Mouse (Mus musculus) layer of hippocampus, adult 9-10 months (tissue): ENCODE results near the gene Atg7.

Experiments
- DNase-seq: peaks from one replicate; pipeline ENCODE4 v3.0.0; 2022; ENCODE audit warnings: low spot score

The Atg7 gene

DNA sequence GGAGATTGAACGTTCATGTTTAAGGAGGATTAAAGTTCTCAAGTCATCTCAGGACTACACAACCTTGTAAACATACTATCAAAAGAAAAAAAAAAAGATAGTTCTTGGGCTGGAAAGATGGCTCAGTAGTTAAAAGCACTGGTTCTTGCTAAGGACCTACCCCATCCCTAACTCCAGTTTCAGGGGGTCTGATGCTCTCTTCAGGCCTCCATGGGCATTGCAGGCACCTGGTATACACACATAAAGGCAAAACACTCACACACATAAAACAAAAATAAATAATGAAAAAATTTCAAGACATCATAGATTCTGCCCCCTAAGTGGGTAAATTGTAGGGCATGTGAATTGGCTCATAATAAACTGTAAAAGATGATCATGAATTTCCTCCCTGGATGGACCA is 42.5 kb downstream of the Atg7 start:
- no peak for DNase-seq

DNA sequence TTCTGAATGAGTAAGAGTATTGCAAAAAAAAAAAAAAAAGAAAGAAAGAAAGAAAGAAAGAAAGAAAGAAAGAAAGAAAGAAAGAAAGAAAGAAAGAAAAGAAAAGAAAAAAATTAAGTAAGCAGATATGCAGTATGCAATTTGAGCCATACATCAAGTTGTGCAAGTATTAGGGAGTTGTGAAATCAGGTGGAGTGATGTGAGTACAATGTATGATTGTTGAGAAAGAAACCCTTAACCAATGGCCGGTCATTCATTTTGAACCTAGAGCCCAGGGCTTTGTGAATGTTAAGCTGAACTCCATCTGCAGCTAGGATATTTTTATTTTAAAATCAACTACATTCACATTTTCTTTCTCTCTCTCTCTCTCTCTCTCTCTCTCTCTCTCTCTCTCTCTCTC is 44.1 kb downstream of the Atg7 start:
- no peak for DNase-seq

DNA sequence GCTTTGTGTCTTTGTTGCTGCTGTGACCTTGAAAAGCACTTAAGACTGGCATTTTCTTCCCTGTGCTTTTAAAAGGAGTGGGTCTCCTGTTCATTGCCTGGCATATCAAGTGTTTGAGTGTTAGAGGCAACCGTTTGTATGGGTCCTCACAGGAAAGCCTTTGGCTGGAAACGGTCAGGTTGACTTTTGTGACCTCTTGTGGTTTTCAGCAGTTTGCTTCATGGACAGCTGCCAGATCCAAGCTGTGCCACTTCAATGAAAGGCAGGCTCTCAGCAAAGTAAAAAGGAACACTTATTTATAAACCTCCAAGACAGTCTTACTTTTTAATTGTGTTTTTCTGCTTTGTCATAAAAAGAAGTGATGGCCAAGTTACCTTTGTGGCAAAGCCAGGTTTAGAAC is 47.8 kb downstream of the Atg7 start:
- no peak for DNase-seq

DNA sequence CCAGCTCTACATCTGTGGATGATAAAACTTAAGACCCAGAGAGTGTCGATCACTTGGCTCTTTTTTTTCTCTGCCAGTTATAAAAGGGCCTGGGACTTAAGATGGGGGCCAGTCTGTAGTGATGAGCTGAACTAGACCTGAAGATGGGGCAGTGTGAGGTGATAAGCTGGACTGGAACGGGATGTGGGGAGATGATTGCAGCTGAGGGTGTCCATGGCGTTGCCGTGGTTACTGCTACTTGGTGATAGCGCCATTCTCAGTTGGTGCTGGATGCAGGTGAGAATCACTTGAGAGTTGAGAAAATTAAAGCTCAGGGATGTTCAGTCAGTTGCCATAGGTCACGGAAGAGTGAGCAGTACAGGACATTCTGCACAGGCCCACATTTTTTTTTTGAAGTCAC is 48.6 kb downstream of the Atg7 start:
- no peak for DNase-seq

DNA sequence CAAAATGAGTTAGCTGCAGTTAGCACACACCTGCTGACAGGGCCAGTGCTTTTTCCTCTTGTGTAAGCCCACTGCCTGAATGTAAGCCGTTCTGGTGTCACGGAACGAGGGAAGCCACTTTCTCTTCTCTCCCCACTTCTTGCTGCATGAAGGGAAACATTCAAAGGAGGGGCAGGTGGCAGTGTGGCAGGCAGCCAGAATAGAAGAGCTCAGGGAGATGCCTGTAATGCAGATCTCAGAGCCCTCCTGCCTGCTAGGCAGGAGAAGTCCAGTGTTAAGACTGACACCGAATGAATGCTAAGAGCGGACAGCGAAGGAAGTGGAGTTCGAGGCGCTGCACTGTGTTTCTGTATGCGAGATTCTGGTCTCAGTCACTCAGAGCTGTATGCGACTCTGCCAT is 49.8 kb downstream of the Atg7 start:
- no peak for DNase-seq

DNA sequence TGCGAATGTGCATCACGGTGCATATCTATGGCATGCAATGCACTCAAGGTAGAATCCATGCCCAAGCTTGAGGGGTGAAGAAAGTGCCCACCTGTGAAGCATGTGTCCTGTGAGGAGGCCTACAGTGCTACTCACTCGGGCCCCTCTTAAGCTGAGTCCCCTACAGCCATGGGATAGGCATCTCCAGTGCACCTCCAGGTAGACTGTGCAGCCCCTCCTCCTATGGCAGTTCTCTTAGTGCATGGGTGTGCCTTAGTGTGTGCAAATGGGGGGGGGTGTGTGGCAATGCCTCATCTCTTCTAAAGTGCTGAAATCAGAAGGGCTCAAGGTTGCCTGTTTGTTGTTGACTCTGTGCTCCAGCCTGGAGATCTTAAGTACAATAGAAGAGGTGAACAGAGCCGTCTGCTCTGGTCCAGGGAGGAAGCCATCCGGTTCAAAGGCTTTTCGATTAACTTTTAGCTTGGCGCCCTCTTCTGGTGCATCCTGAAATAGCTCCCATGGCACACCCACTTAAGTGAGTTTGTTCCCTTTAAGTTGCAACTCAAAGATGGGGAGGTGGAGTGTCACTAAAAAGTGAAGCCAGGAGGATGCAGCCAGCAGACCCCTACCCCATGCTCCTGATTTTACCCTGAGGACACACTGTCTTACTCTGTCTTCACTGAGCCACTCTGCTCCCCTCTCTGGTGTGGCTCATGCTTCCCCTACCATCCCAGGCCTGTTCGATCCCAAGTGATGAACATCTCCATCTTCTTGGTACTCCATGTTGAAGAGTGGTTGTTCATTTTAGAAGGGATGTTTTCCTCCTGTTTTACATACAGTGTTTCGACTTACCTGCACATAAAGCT is 55.0 kb downstream of the Atg7 start:
- DNase-seq = peak; percentile 65

DNA sequence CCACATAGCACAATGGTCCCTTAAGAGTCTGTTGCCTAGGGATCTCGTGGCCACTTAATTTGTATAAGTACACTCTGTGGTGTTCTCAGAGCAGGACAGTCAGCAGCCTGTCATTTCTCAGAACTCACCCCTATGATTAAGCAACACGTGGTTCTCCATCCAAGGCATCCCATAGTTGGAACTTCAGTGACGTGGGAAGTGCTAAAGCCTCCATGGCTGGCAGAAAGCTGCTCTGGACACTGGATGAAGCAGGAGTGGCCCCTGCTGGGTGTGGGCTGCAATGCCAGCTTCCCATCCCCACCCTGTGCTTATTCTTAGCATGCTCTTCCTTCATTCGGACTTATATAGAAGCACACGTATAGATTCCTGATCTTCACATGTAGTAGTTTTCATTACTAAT is 55.7 kb downstream of the Atg7 start:
- no peak for DNase-seq

DNA sequence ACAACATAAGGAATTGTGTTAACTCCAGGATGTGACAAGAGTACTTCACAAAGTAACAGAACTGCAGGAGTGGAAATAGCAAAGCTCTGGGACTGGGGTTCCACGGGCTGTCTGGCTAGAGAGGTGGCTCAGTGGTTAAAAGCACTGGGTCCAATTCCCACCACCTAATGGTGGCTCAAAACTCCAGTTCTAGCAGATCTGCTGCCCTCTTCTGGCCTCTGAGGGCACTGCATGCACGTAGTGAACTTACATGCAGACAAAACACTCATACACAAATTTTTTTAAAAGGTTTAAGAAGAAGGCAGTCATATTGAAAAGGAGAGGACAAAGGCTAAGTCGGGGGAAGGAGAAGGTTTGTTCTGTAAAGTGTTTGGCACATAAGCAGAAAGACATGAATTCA is 57.8 kb downstream of the Atg7 start:
- DNase-seq = no peak

DNA sequence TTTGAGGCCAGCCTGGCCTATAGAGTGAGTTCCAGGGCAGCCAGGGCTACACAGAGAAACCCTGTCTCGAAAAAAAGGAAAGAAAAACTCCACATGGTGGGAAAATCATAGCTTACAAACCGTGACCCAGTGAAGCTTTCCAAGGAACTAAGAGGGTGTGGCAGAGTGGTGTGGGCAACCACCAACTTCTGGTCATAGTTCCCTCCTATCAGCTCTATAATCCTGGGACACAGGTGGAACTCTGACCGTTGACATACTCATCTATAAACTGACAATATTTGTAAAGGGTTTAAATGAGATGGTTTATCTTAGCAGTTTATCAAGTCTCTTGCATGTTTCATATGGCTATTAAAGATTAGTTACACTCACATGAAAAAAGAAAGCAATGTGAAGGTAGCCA is 64.1 kb downstream of the Atg7 start:
- DNase-seq = no peak

DNA sequence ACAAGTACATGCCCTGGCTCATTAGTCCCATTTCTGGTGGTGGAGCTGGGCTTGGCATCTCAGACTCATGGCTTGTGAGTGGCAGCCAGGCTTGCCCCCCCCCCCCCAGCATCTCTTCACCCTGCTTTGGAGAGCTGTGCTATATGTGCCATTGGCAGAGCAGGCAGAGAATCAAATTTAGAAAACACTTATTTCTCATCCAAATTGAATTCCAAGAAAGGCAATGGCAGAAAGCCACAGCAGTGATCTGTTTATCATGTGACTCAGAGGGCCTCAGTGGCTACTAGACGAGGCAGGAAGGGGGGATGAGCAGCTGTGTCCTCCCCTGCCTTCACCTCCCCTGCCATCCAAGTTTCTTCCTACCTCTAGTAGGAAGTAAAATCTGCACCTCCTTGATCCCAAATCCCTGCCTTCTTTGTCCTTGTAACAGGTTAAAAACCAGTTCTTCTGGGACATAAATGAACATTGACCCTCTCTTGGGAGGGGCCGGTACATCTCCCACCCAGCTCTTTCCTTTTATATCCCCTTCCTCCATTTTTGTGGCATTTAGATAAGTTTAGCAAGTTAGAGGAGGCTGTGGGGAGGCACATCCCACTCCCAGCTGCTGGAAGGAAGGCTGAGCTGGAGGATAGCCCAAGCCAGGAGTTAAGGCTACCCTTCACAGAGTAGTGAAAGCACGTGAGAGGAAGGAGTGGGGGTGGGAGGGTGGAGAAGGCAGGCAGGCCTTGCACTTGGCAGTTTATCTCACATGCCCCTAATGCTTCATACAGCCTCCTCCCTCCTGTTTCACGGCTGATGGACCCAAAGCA is 69.5 kb downstream of the Atg7 start:
- DNase-seq = no peak

DNA sequence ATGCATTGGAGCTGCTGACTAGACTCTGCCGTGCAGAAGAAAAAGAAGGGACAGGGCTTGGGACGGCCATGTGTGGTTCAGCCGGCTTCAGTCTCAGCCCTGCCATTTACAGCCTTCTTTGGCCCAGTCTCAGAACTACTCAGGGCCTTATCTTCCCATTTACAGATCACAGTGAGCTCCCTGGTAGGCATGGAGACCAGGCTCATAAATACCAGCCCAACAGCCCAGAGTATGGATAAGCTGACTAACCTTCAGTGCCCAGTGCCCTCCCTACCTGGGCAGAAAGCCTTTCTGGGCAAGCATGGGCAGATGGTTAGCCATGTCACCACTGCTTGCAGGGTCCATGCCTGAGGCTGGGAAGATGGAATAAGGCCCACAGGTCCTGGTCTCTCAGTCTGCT is 70.6 kb downstream of the Atg7 start:
- DNase-seq = no peak

DNA sequence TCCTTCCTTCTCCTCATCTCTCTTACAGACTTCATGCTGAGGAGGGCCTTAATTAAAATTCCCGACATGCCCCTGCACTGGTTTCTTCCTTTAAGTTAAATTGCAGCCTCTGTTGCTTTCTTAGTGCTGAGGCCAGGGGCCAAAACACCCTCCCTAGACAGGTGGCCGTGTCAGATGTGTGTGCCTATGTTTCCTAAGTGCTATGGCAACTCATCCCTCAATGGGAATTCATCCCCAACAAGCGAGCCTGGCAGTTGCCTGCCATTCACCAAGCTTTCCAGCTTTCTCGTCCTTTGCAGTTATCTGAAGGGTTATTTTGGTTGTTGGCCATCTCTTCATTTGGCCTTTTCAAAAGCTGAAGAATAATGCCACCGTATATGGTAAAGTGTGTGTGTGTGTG is 71.8 kb downstream of the Atg7 start:
- no peak for DNase-seq

DNA sequence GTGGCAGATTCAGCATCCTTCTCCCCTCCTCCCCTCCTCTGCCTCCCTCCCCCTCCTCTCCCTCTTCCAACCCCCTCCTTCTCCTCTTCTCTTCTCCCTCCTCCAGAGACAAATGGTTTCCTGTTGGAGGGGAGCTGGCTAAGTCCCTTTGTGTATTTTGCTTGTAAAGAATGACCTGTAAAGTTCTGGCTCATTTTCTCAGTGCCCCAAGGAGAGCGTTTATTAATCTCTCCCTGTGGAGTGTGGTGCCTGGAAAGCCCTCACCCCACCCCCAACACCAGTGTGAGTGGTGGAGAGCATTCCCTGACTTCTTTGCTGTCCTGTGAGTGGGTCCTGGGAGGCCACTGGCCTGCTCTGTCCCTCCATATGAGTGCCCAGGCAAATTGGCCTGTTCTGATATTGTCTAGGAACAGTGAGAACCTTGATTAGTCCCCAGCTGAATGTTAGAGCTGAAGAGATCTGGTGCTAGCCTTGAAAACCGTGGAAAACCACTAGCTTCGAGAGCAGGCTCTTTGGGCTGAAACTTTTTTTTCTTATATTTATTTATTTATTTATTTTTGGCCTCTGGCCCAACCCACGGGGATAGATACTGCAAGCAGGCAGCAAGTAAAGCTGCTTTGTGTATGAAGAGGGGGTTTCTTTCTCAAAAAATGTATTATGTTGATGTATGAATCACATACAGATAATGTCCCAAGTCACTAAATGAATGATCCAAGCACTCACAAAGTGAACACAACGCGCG is 72.6 kb downstream of the Atg7 start:
- no peak for DNase-seq

DNA sequence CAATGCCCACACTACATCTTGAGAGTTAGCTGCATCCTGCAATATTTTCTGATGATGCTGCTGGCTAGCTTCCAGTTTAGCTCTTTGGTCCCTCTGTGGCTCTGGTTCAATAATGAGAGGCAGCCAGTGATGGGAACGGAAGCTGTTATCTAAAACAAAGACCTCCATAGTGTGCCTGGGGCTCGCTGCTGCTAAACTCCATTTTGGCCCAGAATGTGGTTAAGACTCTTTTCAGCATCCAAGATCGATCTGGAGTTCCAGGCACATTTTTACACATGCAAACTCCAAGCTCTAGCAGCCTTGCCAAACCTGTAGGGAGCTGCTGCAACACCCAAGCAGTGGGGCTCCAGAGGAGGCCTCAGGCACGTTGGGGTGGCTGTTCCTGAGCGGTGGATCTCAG is 76.2 kb downstream of the Atg7 start:
- no peak for DNase-seq

DNA sequence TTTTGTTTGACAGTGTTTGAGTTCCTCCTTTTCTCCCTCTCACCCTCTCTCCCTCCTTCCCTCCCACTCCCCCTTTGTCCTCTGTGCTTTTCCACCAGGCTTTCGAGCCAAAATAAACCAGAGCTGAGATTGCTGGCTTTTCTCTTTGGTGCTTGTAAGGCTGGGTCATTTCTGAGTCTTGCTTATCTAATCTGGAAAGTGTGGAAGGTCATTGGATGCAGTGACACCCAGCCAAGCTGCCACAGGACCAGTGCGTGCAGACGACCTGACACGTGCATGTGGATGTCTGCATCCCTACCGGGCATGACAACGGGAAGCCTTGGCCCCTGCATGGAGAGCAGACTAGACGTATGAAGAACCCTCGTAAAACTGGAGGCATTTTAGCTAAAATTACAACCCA is 76.8 kb downstream of the Atg7 start:
- no peak for DNase-seq

DNA sequence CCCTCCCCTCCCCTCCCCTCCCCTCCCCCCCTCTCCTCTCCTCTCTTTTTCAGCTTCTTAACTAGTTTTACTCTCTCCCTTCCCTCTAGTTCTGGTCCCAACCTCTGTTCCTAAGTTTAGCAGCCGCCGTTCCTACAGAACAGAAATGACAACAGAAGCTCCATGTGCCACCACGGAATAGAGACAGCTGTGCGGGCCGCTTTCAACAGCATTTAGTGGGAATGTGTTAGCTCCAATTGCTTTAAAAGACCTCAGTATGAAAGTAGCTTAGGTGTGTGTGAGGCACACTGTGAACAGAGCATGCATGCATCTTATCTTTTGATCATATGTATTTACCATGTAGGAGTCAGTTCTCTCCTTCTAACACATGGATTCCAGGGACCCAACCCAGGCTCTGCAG is 79.1 kb downstream of the Atg7 start:
- DNase-seq = no peak

DNA sequence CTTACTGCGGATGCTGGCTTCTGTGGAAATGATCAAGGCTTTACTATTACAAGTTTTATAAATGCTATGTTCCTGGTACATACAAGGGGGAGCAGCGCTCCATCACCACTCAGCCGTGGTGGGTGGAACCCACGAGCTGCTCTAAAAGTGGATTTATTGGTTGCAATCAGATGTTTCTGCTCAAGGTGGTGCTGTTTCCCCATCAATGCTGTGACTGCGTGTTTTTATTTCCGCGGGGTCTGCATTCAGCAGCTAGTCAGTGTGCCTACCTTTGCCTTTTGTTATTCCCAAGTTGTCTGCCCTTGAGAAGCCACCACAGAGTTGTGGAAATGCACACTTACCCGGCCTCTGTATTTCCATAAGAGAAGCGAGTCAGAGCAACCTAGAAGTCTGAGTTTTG is 81.0 kb downstream of the Atg7 start:
- DNase-seq = peak; percentile 69

DNA sequence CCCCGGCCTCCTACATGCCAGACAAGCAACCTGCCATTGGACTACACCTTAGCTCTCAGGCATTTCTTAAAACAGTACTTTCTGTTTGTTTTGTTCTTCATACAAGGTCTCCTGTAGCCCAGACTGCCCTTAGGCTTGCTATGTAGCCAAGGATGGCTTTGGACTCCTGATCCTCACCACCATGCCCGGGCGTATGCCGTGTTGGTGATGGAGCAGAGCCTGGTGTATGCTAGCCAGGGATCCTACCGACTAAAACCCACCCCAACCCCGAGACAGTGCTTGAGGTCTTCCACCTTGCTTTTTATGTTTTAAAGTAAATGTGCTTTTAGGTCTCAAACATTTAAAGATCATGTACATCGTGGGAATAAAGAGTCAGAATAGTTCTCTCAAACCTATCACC is 81.5 kb downstream of the Atg7 start:
- no peak for DNase-seq

DNA sequence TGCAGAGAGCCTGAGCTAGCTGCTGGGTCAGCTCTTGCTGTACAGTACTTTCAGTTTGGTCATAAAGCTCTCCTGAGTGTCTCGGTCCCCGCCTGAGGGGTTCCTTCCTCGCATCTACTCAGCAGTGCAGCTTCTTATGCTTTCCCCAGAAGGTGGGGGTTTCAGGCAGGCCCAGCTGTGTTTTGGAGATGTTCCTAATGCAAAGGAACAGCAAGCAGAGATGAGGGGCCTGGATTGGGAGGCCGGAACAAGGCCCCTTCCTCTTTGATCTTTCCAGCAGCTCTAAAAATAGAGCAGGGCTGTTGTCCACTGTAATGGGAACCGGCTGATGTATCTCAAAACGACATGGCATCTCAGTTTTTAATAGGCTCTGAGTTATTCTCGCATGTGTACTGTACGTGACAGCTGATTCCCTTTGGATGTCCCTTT is 82.3 kb downstream of the Atg7 start:
- no peak for DNase-seq

DNA sequence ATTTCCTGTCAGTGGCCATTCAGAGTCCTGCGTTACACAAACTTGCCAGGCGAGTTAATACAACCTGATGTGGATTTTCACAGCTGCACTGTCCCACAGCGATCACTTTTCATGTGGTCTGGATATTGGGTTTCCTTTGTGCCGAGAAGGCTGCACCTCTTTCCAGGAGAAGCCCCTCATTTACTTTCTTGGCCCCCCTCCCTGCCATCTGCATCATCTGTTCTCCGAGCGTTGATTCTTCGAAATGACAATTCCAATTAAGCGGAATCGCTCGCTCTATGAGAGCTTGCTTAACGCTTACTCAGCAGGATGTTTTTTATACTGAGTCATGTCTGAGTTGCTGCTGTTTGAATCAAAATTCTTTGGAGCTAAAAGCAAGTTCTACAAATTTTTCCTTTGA is 83.8 kb downstream of the Atg7 start:
- no peak for DNase-seq

DNA sequence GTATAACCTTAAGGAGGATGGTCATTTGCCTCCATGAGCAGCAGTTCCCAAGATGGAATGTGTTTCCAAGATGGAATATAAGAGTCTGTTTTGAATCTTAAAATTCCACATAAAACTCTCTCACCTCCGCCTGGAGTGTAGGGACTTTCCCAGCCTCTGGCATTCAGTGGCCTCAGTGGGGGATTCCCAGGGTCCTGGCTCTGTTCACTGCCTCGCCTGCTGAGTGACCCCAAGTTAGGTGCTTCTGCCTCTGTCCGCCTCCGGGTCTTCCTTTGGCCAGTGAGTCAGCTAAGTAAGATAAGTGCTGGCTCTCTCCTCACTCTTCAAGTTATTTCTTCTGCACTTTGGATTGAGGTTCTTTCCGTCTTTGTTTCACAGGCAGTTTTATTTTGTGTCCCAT is 90.3 kb downstream of the Atg7 start:
- no peak for DNase-seq

DNA sequence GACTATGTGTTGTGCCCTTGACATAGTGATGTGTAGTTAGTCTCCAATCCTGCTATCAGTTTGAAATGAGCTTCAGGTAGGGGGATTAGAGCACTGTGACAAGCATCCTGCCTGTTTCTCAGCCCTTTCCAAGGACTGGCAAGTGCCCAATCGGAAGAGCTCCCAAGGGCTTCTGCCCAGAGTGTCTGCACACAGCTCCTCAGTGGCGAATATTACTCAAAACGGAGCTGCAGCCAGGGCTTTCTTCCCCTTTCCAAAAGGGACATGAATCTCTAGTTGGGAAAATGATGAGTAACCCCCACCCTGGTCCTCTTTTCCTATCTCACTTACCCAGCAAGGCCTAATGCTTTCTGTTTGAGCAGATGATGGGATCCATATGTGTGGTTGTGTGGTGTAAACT is 90.8 kb downstream of the Atg7 start:
- no peak for DNase-seq

DNA sequence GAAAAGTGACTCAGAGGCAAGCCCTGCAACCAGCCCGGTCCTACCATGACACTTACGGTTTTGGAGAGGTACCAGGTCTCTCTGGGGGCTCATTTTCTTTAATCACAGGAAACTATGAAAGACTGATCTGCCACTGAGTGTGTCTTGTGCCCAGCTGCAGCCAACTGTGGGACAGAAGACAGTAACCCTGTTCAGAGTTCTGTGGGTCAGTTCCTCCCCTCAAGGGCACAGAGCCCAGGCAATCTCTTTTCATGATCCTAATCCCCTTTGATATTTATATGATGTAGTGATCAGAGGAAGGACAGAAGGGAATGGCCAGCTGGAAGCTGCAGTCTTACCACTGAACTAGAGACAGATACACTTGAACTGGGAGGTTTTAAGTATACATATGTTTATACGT is 92.2 kb downstream of the Atg7 start:
- DNase-seq = no peak
